Mouse (Mus musculus) limb, embryonic 10.5 days (tissue): ENCODE results near the gene Casc4. TPM values are rescaled to one million over a fixed set of nuclear protein-coding genes. Genes with fewer than 3 reads are reported as not detected.
A peak's percentile ranks its signal among the peaks of the same experiment; 100 is the strongest.

Experiments
- DNase-seq: peaks from one replicate; pipeline ENCODE4 v3.0.0-alpha.2; 2017; ENCODE audit warnings: low spot score
- H3K27ac ChIP-seq: fragments of 300-500 bp; sonication (generic); 2 replicates; pipeline ENCODE4 v1.5.1; 2016; ENCODE audit warnings: mild to moderate bottlenecking
- H3K27me3 ChIP-seq: fragments of 300-500 bp; sonication (generic); 2 replicates; pipeline ENCODE4 v1.6.1; 2016; ENCODE audit warnings: low read depth, mild to moderate bottlenecking; ENCODE audit not compliant: poor library complexity, severe bottlenecking
- H3K36me3 ChIP-seq: fragments of 300-500 bp; sonication (generic); 2 replicates; pipeline ENCODE4 v1.6.1; 2016; ENCODE audit warnings: mild to moderate bottlenecking, moderate library complexity
- H3K4me1 ChIP-seq: fragments of 300-500 bp; sonication (generic); 2 replicates; pipeline ENCODE4 v1.6.1; 2016
- H3K4me3 ChIP-seq: fragments of 300-500 bp; sonication (generic); 2 replicates; pipeline ENCODE4 v1.5.1; 2016; ENCODE audit warnings: mild to moderate bottlenecking, moderate library complexity
- H3K9me3 ChIP-seq: fragments of 300-500 bp; sonication (generic); replicated peaks from 2 replicates; pipeline ENCODE4 v1.6.1; 2016; ENCODE audit warnings: mild to moderate bottlenecking
- WGBS: fragments of 180-500 bp; shearing (Covaris S2); methylation state at CpG from one replicate; pipeline ENCODE4 v1.1.7; 2016; 5-methylcytosine and 5-hydroxymethylcytosine counted together
- polyA plus RNA-seq: library from polyadenylated mRNA; unstranded; fragments of >200 nt; fragmentation: Nextera tagmentation; extraction: Ambion mirVana; gene quantifications from 2 replicates; pipeline ENCODE4 v1.2.1, GENCODE M21; 2016

Gene Casc4
- polyA plus RNA-seq, 1 experiment from 2014 or later = 17.7 TPM

GRCm38 (mm10) chr2:121954971-121955656 lies 88.3 kb downstream of the Casc4 start:
- Histone ChIP-seq H3K27me3 (no peaks in the 10 kb centered on the region), H3K4me1 (peaks cover 17% of the 10 kb centered on the region), H3K27ac (peak overlapping the region; percentile 91), H3K9me3 (no peaks in the 10 kb centered on the region), H3K36me3 (peaks cover 13% of the 10 kb centered on the region), H3K4me3 (peak overlapping the region; percentile 69)
- DNase-seq = peak; percentile 39
- WGBS = 23% methylated on average over 10 of the region's 10 CpGs

GRCm38 (mm10) chr2:121955765-121956223 lies 89.0 kb downstream of the Casc4 start, which contains the start of the genes Ctdspl2 and Mageb3:
Gene Ctdspl2 (plus strand): TSS chr2:121956001.
Gene Mageb3 (minus strand): TSS chr2:121956092.
- under 1% methylated on average over 48 of the region's 48 CpGs for WGBS
- H3K27ac ChIP-seq = peak within 1 kb of the TSS; percentile 91
- H3K9me3 ChIP-seq = no peaks in the 10 kb centered on the region

DNA sequence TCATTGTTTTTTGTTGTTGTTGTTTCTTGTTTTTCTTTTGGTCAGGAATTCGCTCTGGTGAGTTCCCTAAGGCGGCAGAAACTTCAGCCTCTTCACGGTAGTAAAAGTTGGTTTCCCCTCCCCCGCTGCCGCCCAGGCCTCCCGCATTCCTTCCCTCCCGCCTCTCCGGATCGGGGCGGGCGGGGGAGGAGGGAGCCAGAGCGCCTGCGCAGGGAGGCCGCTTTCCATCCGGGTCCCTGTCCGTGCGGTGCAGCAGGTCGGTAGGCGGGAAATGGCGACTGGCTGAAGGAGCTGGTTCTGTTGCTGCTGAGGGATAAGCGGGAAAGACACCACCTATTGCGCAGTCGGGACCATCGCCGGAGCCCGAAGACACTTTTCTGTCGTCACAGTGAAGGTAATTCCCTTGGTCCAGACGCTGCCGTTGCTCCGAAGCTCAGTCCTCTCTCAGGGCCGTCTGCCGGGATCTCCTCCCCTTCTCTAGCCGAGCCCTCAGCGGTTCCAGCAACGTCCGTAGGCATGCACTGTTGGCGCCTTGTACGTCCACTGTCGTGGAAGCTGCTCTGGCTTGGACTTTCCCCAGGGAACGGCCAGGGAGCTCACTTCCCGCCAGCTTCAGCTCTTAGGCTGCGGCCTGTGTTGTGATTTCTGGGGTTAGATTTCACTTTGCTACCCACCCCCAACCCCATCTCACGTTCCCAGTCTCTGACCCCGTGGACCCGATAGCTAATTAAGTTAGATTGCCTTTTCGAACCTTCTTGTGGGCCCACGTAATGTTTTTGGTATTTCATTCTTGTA lies 89.7 kb downstream of the Casc4 start:
- WGBS = under 1% methylated on average over 45 of the region's 47 CpGs
- Histone ChIP-seq H3K27ac (peak overlapping the region; percentile 91), H3K4me3 (peak overlapping the region; percentile 69), H3K27me3 (no peaks in the 10 kb centered on the region), H3K36me3 (peaks cover 26% of the 10 kb centered on the region), H3K4me1 (peaks cover 17% of the 10 kb centered on the region), H3K9me3 (no peaks in the 10 kb centered on the region)
- peak; percentile 98 for DNase-seq

More at GRCm38 (mm10) chr2:121955765-121956223, 89.0 kb downstream of the Casc4 start, which contains the start of the genes Ctdspl2 and Mageb3:
- peaks cover 17% of the 10 kb centered on the region for H3K4me1 ChIP-seq
- no peaks in the 10 kb centered on the region for H3K27me3 ChIP-seq
- H3K36me3 ChIP-seq = peaks cover 20% of the 10 kb centered on the region
- peak; percentile 95 for DNase-seq
- H3K4me3 ChIP-seq = peak within 1 kb of the TSS; percentile 69

GRCm38 (mm10) chr2:121957216-121957792 lies 90.5 kb downstream of the Casc4 start:
- DNase-seq = no peak
- 16% methylated on average over 8 of the region's 8 CpGs for WGBS
- H3K9me3 ChIP-seq = no peaks in the 10 kb centered on the region
- H3K4me3 ChIP-seq = peak overlapping the region; percentile 69
- peak overlapping the region; percentile 91 for H3K27ac ChIP-seq
- H3K27me3 ChIP-seq = no peaks in the 10 kb centered on the region
- H3K4me1 ChIP-seq = peaks cover 17% of the 10 kb centered on the region
- H3K36me3 ChIP-seq = peaks cover 35% of the 10 kb centered on the region

Other genes starting within 250 kb of the Casc4 start
- 1.7 and 2.4 TPM in 2 replicates for gene Frmd5, start 59.9 kb upstream of the Casc4 start, polyA plus RNA-seq
- 48.1 and 64.5 TPM in 2 replicates for gene Ctdspl2, start 89.0 kb downstream of the Casc4 start, polyA plus RNA-seq
- gene Mageb3, start 89.1 kb downstream of the Casc4 start, polyA plus RNA-seq = 0.26 and 0.54 TPM in 2 replicates
- gene Eif3j1, start 161.6 kb downstream of the Casc4 start, polyA plus RNA-seq = 13.1 and 13.6 TPM in 2 replicates